Mouse (Mus musculus): Measurements from ENCODE around the gene Ucn. TPM values are rescaled to one million over a fixed set of nuclear protein-coding genes. Genes with fewer than 3 reads are reported as not detected.

Gene Ucn
- total and polyA plus RNA-seq, 2 experiments from 2014 or later: not detected

DNA sequence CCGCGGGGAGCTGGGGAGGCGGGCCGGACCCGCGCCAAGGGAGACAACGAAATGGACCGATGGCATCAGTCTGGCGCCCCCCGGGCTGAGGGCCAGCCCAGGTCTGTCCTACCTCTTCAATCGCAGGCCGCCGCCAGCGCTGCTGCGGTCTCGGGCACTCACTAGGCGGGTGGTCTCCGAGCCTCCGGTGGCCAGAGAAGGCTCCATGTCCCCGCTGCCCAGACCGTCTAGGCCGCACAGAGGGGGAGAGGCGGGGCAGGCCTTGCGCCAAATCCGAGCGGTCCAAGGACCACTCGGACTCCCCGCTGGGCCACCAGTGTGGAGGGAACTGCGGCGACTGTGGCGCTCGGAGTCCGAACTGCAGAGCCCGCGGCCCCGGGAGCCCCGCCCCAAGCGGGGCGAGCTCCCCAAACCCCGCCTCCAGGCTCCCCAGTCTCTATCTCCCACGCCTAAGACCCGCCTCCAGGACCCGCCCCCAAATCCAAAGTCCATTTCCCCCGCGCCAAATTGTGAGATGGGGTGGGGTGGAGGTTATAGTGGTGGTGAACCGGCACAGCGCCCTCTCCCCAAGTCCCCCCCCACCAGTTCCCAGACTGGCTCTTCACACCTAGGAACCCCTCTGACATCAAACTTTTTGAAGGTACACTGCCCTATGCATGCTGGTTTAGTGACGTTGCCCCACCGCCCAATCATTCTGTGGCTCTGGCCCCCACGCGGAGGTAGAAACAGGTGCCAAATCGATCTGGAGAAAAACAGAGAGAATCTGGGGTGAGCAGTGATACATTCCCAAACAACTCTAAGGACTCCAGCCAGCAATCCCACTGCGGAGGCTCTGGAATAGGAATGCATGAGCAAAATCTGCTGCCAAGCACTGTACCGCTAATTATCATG, 45.2 kb downstream of the Ucn start:
- Histone ChIP-seq H3K27ac (ENCODE audit: low read depth) (no peak overlapping the region), H3K9me3 (replicated peaks; ENCODE audit: control insufficient read depth, low read length) (no peaks in the 10 kb centered on the region), H3K4me3 (ENCODE audit: low read depth, low read length) (peak overlapping the region; percentile 44), H3K36me3 (replicated peaks; ENCODE audit: control insufficient read depth, insufficient read depth, low read length) (no peaks in the 10 kb centered on the region), H3K27me3 (ENCODE audit: control insufficient read depth, insufficient read depth, low read length) (peaks cover 91% of the 10 kb centered on the region), H3K9ac (replicated peaks; ENCODE audit: low read depth, low read length) (0 out of 2 replicates have a peak overlapping the region, but pooled peaks have one; percentile 13), H3K4me1 (ENCODE audit: control insufficient read depth, insufficient read depth) (peaks cover 22% of the 10 kb centered on the region; the same call in 1 of the 2 replicates), H3K4me2 (ENCODE audit: low read depth, low read length) (peak overlapping the region; percentile 52)
- ATAC-seq (ENCODE audit: insufficient read depth, low read depth): peak; percentile 22; the same call in 1 of the 2 replicates
- DNase-seq (ENCODE audit: low spot score): no peak
- 1% methylated on average over 52 of the region's 54 CpGs for WGBS
- TF ChIP-seq CTCF (IDR thresholded peaks at IDR 0.05; ENCODE audit: low read depth) (no peak), EP300 (IDR thresholded peaks at IDR 0.05; ENCODE audit: low read depth) (no peak)

DNA sequence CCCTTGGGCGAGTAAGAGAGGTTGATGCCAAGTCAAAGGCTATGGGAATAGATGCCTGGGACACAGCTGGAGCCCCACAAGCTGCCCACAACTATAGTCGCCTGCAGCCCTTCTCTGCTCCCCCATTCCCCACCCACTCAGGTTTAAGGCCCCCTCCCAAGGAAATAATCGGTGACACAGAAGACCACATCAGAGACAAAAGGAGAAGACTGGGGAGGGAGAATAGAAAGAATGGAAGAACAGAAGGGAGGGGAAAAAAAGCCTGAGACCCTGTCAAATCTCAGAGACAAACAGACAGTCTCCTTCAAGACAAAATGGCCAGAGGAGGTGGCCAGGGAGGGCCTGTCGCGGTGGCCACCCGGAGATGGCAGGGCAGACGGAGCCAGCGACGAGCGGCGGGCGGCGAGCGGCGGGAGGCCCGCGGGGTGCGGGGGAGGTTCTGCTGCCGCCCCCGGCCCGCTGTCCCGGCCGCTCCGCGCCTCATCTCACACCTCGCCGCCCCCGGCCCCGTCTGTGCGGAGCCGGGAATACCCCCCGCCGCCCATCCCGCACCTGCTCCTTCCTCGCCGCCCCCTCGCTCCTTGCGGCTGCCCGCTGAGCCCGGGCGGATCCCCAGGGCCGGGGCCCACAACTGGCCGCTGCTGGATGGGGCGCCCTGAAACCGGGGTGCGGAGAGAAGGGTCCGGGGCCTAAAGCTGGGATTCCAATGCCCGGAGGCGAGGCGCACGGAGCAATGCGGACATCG, 46.2 kb downstream of the Ucn start:
- peak overlapping the region; percentile 52 for H3K4me2 ChIP-seq (ENCODE audit: low read depth, low read length)
- H3K36me3 ChIP-seq (replicated peaks; ENCODE audit: control insufficient read depth, insufficient read depth, low read length): no peaks in the 10 kb centered on the region
- peak overlapping the region; percentile 44 for H3K4me3 ChIP-seq (ENCODE audit: low read depth, low read length)
- ATAC-seq (ENCODE audit: insufficient read depth, low read depth): no peak
- no peak for DNase-seq (ENCODE audit: low spot score)
- no peak overlapping the region for H3K27ac ChIP-seq (ENCODE audit: low read depth)
- WGBS: 5% methylated on average over 43 of the region's 53 CpGs
- no peaks in the 10 kb centered on the region for H3K9me3 ChIP-seq (replicated peaks; ENCODE audit: control insufficient read depth, low read length)
- TF ChIP-seq EP300 (IDR thresholded peaks at IDR 0.05; ENCODE audit: low read depth): no peak
- TF ChIP-seq CTCF (IDR thresholded peaks at IDR 0.05; ENCODE audit: low read depth): no peak
- H3K9ac ChIP-seq (replicated peaks; ENCODE audit: low read depth, low read length): 0 out of 2 replicates have a peak overlapping the region, but pooled peaks have one; percentile 13
- peaks cover 22% of the 10 kb centered on the region; the same call in 1 of the 2 replicates for H3K4me1 ChIP-seq (ENCODE audit: control insufficient read depth, insufficient read depth)
- peaks cover 90% of the 10 kb centered on the region for H3K27me3 ChIP-seq (ENCODE audit: control insufficient read depth, insufficient read depth, low read length)

Other genes with a start within 250 kb of the Ucn start
- 201 and 280 TPM in 2 replicates for gene Ost4, start 231.0 kb downstream of the Ucn start, total RNA-seq (2014; rRNA removed; ENCODE audit: low replicate concordance)
- 334 and 356 TPM in 2 replicates for gene Ost4, start 231.0 kb downstream of the Ucn start, polyA plus RNA-seq (2015; fragmentation: Nextera tagmentation; extraction: Ambion mirVana)
- gene Emilin1, start 225.4 kb downstream of the Ucn start, total RNA-seq (2014; rRNA removed; ENCODE audit: low replicate concordance): 63.5 and 64.5 TPM in 2 replicates
- gene Emilin1, start 225.4 kb downstream of the Ucn start, polyA plus RNA-seq (2015; fragmentation: Nextera tagmentation; extraction: Ambion mirVana): 68.3 and 70.4 TPM in 2 replicates
- 11.8 and 15.0 TPM in 2 replicates for gene Khk, start 217.4 kb downstream of the Ucn start, total RNA-seq (2014; rRNA removed; ENCODE audit: low replicate concordance)
- 16.2 and 18.5 TPM in 2 replicates for gene Khk, start 217.4 kb downstream of the Ucn start, polyA plus RNA-seq (2015; fragmentation: Nextera tagmentation; extraction: Ambion mirVana)
- 0.77 and 3.0 TPM in 2 replicates for gene Cgref1, start 193.2 kb downstream of the Ucn start, total RNA-seq (2014; rRNA removed; ENCODE audit: low replicate concordance)
- 1.1 and 1.2 TPM in 2 replicates for gene Cgref1, start 193.2 kb downstream of the Ucn start, polyA plus RNA-seq (2015; fragmentation: Nextera tagmentation; extraction: Ambion mirVana)
- 20.8 and 40.0 TPM in 2 replicates for gene Preb, start 178.5 kb downstream of the Ucn start, total RNA-seq (2014; rRNA removed; ENCODE audit: low replicate concordance)
- gene Preb, start 178.5 kb downstream of the Ucn start, polyA plus RNA-seq (2015; fragmentation: Nextera tagmentation; extraction: Ambion mirVana): 54.3 and 64.3 TPM in 2 replicates
- not detected in 2 replicates for gene Tcf23, start 170.2 kb downstream of the Ucn start, total RNA-seq (2014; rRNA removed; ENCODE audit: low replicate concordance)
- gene Tcf23, start 170.2 kb downstream of the Ucn start, polyA plus RNA-seq (2015; fragmentation: Nextera tagmentation; extraction: Ambion mirVana): 0.15 and 0.21 TPM in 2 replicates
- 141 and 177 TPM in 2 replicates for gene Atraid, start 90.5 kb downstream of the Ucn start, total RNA-seq (2014; rRNA removed; ENCODE audit: low replicate concordance)
- 166 and 176 TPM in 2 replicates for gene Atraid, start 90.5 kb downstream of the Ucn start, polyA plus RNA-seq (2015; fragmentation: Nextera tagmentation; extraction: Ambion mirVana)
- gene Slc5a6, start 89.9 kb downstream of the Ucn start, total RNA-seq (2014; rRNA removed; ENCODE audit: low replicate concordance): 7.1 and 7.7 TPM in 2 replicates
- 5.2 and 5.5 TPM in 2 replicates for gene Slc5a6, start 89.9 kb downstream of the Ucn start, polyA plus RNA-seq (2015; fragmentation: Nextera tagmentation; extraction: Ambion mirVana)
- gene Cad, start 84.0 kb downstream of the Ucn start, total RNA-seq (2014; rRNA removed; ENCODE audit: low replicate concordance): 24.6 and 74.6 TPM in 2 replicates
- 5.4 and 5.7 TPM in 2 replicates for gene Cad, start 84.0 kb downstream of the Ucn start, polyA plus RNA-seq (2015; fragmentation: Nextera tagmentation; extraction: Ambion mirVana)
- gene Dnajc5g, start 32.5 kb downstream of the Ucn start, total RNA-seq (2014; rRNA removed; ENCODE audit: low replicate concordance): not detected in 2 replicates
- gene Dnajc5g, start 32.5 kb downstream of the Ucn start, polyA plus RNA-seq (2015; fragmentation: Nextera tagmentation; extraction: Ambion mirVana): not detected in 2 replicates
- gene Slc30a3, start 30.6 kb downstream of the Ucn start, total RNA-seq (2014; rRNA removed; ENCODE audit: low replicate concordance): not detected in 2 replicates
- 0.08 and 0.18 TPM in 2 replicates for gene Slc30a3, start 30.6 kb downstream of the Ucn start, polyA plus RNA-seq (2015; fragmentation: Nextera tagmentation; extraction: Ambion mirVana)
- gene Trim54, start 22.1 kb downstream of the Ucn start, total RNA-seq (2014; rRNA removed; ENCODE audit: low replicate concordance): 4.2 and 8.8 TPM in 2 replicates
- gene Trim54, start 22.1 kb downstream of the Ucn start, polyA plus RNA-seq (2015; fragmentation: Nextera tagmentation; extraction: Ambion mirVana): 16.4 and 16.5 TPM in 2 replicates
- gene Mpv17, start 15.4 kb upstream of the Ucn start, total RNA-seq (2014; rRNA removed; ENCODE audit: low replicate concordance): 157 and 202 TPM in 2 replicates
- 80.1 and 83.0 TPM in 2 replicates for gene Mpv17, start 15.4 kb upstream of the Ucn start, polyA plus RNA-seq (2015; fragmentation: Nextera tagmentation; extraction: Ambion mirVana)
- 6.6 and 9.9 TPM in 2 replicates for gene Gm29609, start 41.1 kb upstream of the Ucn start, total RNA-seq (2014; rRNA removed; ENCODE audit: low replicate concordance)
- 0.80 and 1.1 TPM in 2 replicates for gene Gm29609, start 41.1 kb upstream of the Ucn start, polyA plus RNA-seq (2015; fragmentation: Nextera tagmentation; extraction: Ambion mirVana)
- gene Gtf3c2, start 41.3 kb upstream of the Ucn start, total RNA-seq (2014; rRNA removed; ENCODE audit: low replicate concordance): 15.7 and 42.7 TPM in 2 replicates
- gene Gtf3c2, start 41.3 kb upstream of the Ucn start, polyA plus RNA-seq (2015; fragmentation: Nextera tagmentation; extraction: Ambion mirVana): 18.3 and 20.5 TPM in 2 replicates
- gene Snx17, start 54.4 kb upstream of the Ucn start, total RNA-seq (2014; rRNA removed; ENCODE audit: low replicate concordance): 120 and 139 TPM in 2 replicates
- 97.9 and 112 TPM in 2 replicates for gene Snx17, start 54.4 kb upstream of the Ucn start, polyA plus RNA-seq (2015; fragmentation: Nextera tagmentation; extraction: Ambion mirVana)
- 27.1 and 36.7 TPM in 2 replicates for gene Eif2b4, start 54.6 kb upstream of the Ucn start, total RNA-seq (2014; rRNA removed; ENCODE audit: low replicate concordance)
- gene Eif2b4, start 54.6 kb upstream of the Ucn start, polyA plus RNA-seq (2015; fragmentation: Nextera tagmentation; extraction: Ambion mirVana): 60.2 and 60.7 TPM in 2 replicates
- gene Zfp513, start 63.5 kb upstream of the Ucn start, total RNA-seq (2014; rRNA removed; ENCODE audit: low replicate concordance): 2.9 and 30.7 TPM in 2 replicates
- gene Zfp513, start 63.5 kb upstream of the Ucn start, polyA plus RNA-seq (2015; fragmentation: Nextera tagmentation; extraction: Ambion mirVana): 2.9 and 3.4 TPM in 2 replicates
- 48.7 and 51.7 TPM in 2 replicates for gene Ppm1g, start 81.9 kb upstream of the Ucn start, total RNA-seq (2014; rRNA removed; ENCODE audit: low replicate concordance)
- 61.0 and 68.0 TPM in 2 replicates for gene Ppm1g, start 81.9 kb upstream of the Ucn start, polyA plus RNA-seq (2015; fragmentation: Nextera tagmentation; extraction: Ambion mirVana)
- 120 and 124 TPM in 2 replicates for gene Nrbp1, start 102.0 kb upstream of the Ucn start, total RNA-seq (2014; rRNA removed; ENCODE audit: low replicate concordance)
- 100 and 104 TPM in 2 replicates for gene Nrbp1, start 102.0 kb upstream of the Ucn start, polyA plus RNA-seq (2015; fragmentation: Nextera tagmentation; extraction: Ambion mirVana)
- gene Gm9970, start 102.4 kb upstream of the Ucn start, total RNA-seq (2014; rRNA removed; ENCODE audit: low replicate concordance): not detected in 2 replicates
- gene Gm9970, start 102.4 kb upstream of the Ucn start, polyA plus RNA-seq (2015; fragmentation: Nextera tagmentation; extraction: Ambion mirVana): 0.70 and 1.1 TPM in 2 replicates
- gene Krtcap3, start 112.9 kb upstream of the Ucn start, total RNA-seq (2014; rRNA removed; ENCODE audit: low replicate concordance): 2.0 and 2.6 TPM in 2 replicates
- 1.7 and 2.7 TPM in 2 replicates for gene Krtcap3, start 112.9 kb upstream of the Ucn start, polyA plus RNA-seq (2015; fragmentation: Nextera tagmentation; extraction: Ambion mirVana)
- gene Ift172, start 152.3 kb upstream of the Ucn start, total RNA-seq (2014; rRNA removed; ENCODE audit: low replicate concordance): 30.3 and 40.9 TPM in 2 replicates
- 14.6 and 16.5 TPM in 2 replicates for gene Ift172, start 152.3 kb upstream of the Ucn start, polyA plus RNA-seq (2015; fragmentation: Nextera tagmentation; extraction: Ambion mirVana)
- gene Fndc4, start 157.3 kb upstream of the Ucn start, total RNA-seq (2014; rRNA removed; ENCODE audit: low replicate concordance): 21.2 and 27.4 TPM in 2 replicates
- gene Fndc4, start 157.3 kb upstream of the Ucn start, polyA plus RNA-seq (2015; fragmentation: Nextera tagmentation; extraction: Ambion mirVana): 5.4 and 6.2 TPM in 2 replicates
- 0.12 TPM in 1 of 2 replicates, not detected in the other for gene Gckr, start 158.6 kb upstream of the Ucn start, total RNA-seq (2014; rRNA removed; ENCODE audit: low replicate concordance)
- gene Gckr, start 158.6 kb upstream of the Ucn start, polyA plus RNA-seq (2015; fragmentation: Nextera tagmentation; extraction: Ambion mirVana): 0.04 TPM in 1 of 2 replicates, not detected in the other

Measured in heart, postnatal 0 days (tissue).